Mouse (Mus musculus) cortical plate, adult 2 months (tissue): ENCODE measurements around the gene Nlk. TPM values are rescaled to one million over a fixed set of nuclear protein-coding genes. Genes with fewer than 3 reads are reported as not detected.
"Not testable (repeated sequence)": the region's sequence is repeated elsewhere in the genome, so short reads cannot be mapped to it uniquely, and the experiment has no call there.

Experiments
- H3K27ac ChIP-seq: fragments of 200-500 bp; 2 replicates; pipeline ENCODE4 v1.5.1; 2012; ENCODE audit warnings: low read length, control low read depth, inconsistent platforms; ENCODE audit not compliant: insufficient read depth
- H3K4me1 ChIP-seq: fragments of 200-500 bp; 2 replicates; pipeline ENCODE4 v1.6.1; 2011; ENCODE audit warnings: low read length; ENCODE audit not compliant: control insufficient read depth, insufficient read depth
- H3K4me3 ChIP-seq: fragments of 200-500 bp; 2 replicates; pipeline ENCODE4 v1.5.1; 2011; ENCODE audit warnings: mild to moderate bottlenecking, low read length, control low read depth; ENCODE audit not compliant: insufficient read depth
- CTCF ChIP-seq: fragments of 200-500 bp; IDR thresholded peaks from 2 replicates; pipeline ENCODE4 v1.5.1; 2011; ENCODE audit warnings: mild to moderate bottlenecking, control low read depth, low read length; ENCODE audit not compliant: insufficient read depth; ENCODE audit errors: extremely low read depth
- POLR2A ChIP-seq: fragments of 200-500 bp; IDR thresholded peaks from 2 replicates; pipeline ENCODE4 v1.6.1; 2011; ENCODE audit warnings: mild to moderate bottlenecking, low read length, control low read depth; ENCODE audit not compliant: insufficient read depth; ENCODE audit errors: extremely low read depth
- polyA plus RNA-seq: library from polyadenylated mRNA; depleted of rRNA; stranded (reverse); fragments of >200 nt; gene quantifications from 2 replicates; pipeline ENCODE4 v1.2.3, GENCODE M21; 2012

Nlk gene
- polyA plus RNA-seq, 1 experiment, result 70.3 TPM

- H3K27ac ChIP-seq, result no peak overlapping the region
- no peak overlapping the region for H3K4me3 ChIP-seq
- TF ChIP-seq CTCF (no peak), POLR2A (no peak)
- H3K4me1 ChIP-seq, result no peaks in the 10 kb centered on the region
These were observed 114.3 kb downstream of the Nlk start for GRCm38 (mm10) chr11:78582848-78583247.

DNA sequence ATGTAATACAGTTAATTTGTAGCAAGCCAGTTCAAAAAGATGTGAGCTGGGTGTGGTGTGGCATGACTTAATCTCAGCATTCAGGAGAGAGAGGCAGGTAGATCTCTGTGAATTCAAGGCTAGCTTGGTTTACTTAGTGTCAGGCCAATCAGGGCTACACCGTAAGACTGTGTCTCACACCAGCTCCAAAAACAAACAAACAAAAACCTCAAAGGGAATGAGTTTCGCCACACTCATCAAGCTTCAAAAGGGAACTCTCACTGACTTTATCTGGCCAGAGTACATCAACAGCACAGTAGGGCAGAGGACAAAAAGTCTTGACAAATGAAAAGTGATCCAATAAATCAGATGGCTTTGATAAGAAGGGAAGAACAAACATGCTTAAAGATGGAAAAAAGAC, 122.2 kb downstream of the Nlk start:
- Histone ChIP-seq H3K27ac (no peak overlapping the region), H3K4me3 (no peak overlapping the region), H3K4me1 (peaks cover 4% of the 10 kb centered on the region)
- TF ChIP-seq CTCF (no peak), POLR2A (no peak)

DNA sequence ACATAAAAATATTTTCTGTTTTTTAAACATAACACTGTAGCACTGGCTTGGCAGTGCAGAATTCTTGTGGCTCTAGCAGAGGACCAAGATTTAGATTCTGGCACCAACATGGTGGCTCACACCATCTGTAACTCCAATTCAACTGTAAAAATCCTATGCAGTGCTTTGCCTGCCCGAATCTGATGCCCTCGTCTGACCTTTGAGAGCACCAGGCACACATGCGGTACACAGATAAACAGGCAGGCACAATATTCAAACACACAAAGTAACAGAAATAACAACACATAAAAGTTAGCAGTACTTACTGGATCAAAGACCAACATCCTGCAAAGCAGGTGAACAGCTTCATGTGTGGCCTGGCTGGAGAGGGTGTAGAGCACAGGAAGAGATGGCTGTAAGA, 122.6 kb downstream of the Nlk start:
- no peak overlapping the region for H3K27ac ChIP-seq
- no peak for TF ChIP-seq POLR2A
- TF ChIP-seq CTCF, result no peak
- H3K4me1 ChIP-seq, result peaks cover 6% of the 10 kb centered on the region
- no peak overlapping the region for H3K4me3 ChIP-seq

- H3K4me3 ChIP-seq, H3K4me1 ChIP-seq, H3K27ac ChIP-seq: not testable (repeated sequence)
These were observed 123.1 kb downstream of the Nlk start for GRCm38 (mm10) chr11:78574031-78574430.

DNA sequence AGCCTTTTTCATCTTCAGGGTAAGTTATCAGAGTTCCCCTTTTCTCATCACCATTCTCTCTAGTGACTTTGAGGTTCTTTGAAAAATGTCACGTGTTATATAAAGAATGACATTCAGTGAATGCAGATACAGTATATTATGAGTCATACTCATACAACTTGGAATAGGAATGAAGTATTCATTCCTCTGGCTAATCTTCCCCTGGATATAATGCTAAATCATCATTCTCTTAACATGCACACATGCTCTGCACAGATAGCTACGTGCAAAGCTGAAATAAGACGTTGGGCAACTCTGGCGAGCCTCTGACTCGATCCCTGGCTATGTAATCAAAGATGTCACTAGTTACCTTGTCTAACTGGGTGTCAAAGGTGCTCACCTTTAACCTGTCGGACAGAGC, 125.3 kb downstream of the Nlk start:
- H3K27ac ChIP-seq, result peak overlapping the region; percentile 89
- TF ChIP-seq POLR2A (no peak), CTCF (no peak)
- peaks cover 7% of the 10 kb centered on the region for H3K4me1 ChIP-seq
- H3K4me3 ChIP-seq, result no peak overlapping the region

GRCm38 (mm10) chr11:78571441-78571840, 125.7 kb downstream of the Nlk start:
- TF ChIP-seq POLR2A (no peak), CTCF (no peak)
- Histone ChIP-seq H3K4me1 (peaks cover 7% of the 10 kb centered on the region), H3K4me3 (no peak overlapping the region), H3K27ac (no peak overlapping the region)

GRCm38 (mm10) chr11:78569806-78570205, 127.4 kb downstream of the Nlk start:
- TF ChIP-seq POLR2A (no peak), CTCF (no peak)
- Histone ChIP-seq H3K4me1 (peaks cover 7% of the 10 kb centered on the region), H3K27ac (no peak overlapping the region), H3K4me3 (no peak overlapping the region)

- no peak overlapping the region for H3K4me3 ChIP-seq
- TF ChIP-seq CTCF, result no peak
- TF ChIP-seq POLR2A, result no peak
These were observed 128.3 kb downstream of the Nlk start for GRCm38 (mm10) chr11:78568827-78569226.

DNA sequence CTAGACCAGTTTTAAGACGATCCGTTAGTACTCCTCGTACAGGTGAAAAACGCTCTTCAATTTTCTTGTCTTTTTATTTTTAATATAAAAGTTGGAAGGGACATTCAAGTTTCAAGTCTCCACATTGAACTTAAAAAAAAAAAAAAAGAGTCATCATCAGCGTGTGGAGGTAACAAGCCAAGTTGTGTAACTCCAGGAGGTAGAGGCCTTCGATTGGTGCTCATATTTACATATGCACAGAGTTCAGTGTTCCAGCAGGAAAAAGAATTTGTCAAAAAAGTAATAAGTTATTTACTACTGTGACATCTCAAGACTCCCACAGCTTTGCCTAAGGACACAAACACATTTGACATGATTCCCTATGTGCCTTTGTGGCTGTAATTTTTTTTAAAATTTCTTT, 129.6 kb downstream of the Nlk start:
- H3K4me1 ChIP-seq, result peaks cover 9% of the 10 kb centered on the region
- TF ChIP-seq POLR2A (no peak), CTCF (no peak)
- H3K27ac ChIP-seq, result no peak overlapping the region
- H3K4me3 ChIP-seq, result no peak overlapping the region

More at GRCm38 (mm10) chr11:78568827-78569226, 128.3 kb downstream of the Nlk start:
- Histone ChIP-seq H3K4me1 (peaks cover 7% of the 10 kb centered on the region), H3K27ac (no peak overlapping the region)

GRCm38 (mm10) chr11:78566775-78567174, 130.4 kb downstream of the Nlk start:
- peaks cover 5% of the 10 kb centered on the region; the same call in 1 of the 2 replicates for H3K4me1 ChIP-seq
- no peak overlapping the region for H3K4me3 ChIP-seq
- TF ChIP-seq CTCF, result no peak
- TF ChIP-seq POLR2A, result no peak
- H3K27ac ChIP-seq, result peak overlapping the region; percentile 79

- peak; percentile 90 for TF ChIP-seq CTCF
- no peak for TF ChIP-seq POLR2A
- Histone ChIP-seq H3K4me1 (peaks cover 2% of the 10 kb centered on the region; the same call in 1 of the 2 replicates), H3K4me3 (no peak overlapping the region), H3K27ac (no peak overlapping the region)
These were observed 136.7 kb downstream of the Nlk start for GRCm38 (mm10) chr11:78560447-78560846.
